Mouse (Mus musculus): ENCODE measurements around the gene Lcn10. TPM values are rescaled to one million over a fixed set of nuclear protein-coding genes. Genes with fewer than 3 reads are reported as not detected.
A peak's percentile ranks its signal among the peaks of the same experiment; 100 is the strongest.
"Not testable (repeated sequence)": the region's sequence is repeated elsewhere in the genome, so short reads cannot be mapped to it uniquely, and the experiment has no call there.

Gene Lcn10
- total and polyA plus RNA-seq, 2 experiments from 2014 or later: not detected

DNA sequence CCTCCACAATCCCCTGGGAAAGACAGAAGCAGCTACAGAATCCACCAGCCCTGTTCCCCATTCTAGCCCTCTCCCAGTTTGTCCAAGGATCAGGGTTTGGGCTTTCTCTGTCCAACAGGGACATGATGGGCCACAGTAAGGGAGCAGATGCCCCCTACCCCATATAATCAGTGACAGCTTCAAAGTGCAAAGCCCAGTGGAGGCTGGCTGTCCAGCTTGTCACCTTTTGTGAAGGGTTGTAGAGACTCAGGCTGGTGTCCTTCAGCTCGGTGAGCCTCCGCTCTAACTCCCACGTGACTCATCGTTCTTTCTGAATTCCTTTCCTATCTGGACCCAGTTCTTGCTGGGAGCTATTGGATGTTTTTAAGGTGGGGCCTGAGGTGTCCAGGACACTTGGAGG is 21.2 kb downstream of the Lcn10 start:
- Histone ChIP-seq H3K36me3 (ENCODE audit: insufficient read depth) (no peaks in the 10 kb centered on the region), H3K4me2 (ENCODE audit: low read depth) (no peak overlapping the region), H3K27me3 (ENCODE audit: insufficient read depth, low read length) (no peaks in the 10 kb centered on the region), H3K9me3 (ENCODE audit: low read length) (no peaks in the 10 kb centered on the region), H3K27ac (ENCODE audit: low read depth, low read length) (no peak overlapping the region), H3K4me3 (ENCODE audit: low read depth, low read length) (no peak overlapping the region), H3K4me1 (ENCODE audit: insufficient read depth) (peaks cover 5% of the 10 kb centered on the region), H3K9ac (no peak overlapping the region)
- ATAC-seq: no peak
- no peak for DNase-seq
- WGBS: 90% methylated on average over 4 of the region's 4 CpGs
- no peak for TF ChIP-seq CTCF (IDR thresholded peaks at IDR 0.05; ENCODE audit: low read depth)

DNA sequence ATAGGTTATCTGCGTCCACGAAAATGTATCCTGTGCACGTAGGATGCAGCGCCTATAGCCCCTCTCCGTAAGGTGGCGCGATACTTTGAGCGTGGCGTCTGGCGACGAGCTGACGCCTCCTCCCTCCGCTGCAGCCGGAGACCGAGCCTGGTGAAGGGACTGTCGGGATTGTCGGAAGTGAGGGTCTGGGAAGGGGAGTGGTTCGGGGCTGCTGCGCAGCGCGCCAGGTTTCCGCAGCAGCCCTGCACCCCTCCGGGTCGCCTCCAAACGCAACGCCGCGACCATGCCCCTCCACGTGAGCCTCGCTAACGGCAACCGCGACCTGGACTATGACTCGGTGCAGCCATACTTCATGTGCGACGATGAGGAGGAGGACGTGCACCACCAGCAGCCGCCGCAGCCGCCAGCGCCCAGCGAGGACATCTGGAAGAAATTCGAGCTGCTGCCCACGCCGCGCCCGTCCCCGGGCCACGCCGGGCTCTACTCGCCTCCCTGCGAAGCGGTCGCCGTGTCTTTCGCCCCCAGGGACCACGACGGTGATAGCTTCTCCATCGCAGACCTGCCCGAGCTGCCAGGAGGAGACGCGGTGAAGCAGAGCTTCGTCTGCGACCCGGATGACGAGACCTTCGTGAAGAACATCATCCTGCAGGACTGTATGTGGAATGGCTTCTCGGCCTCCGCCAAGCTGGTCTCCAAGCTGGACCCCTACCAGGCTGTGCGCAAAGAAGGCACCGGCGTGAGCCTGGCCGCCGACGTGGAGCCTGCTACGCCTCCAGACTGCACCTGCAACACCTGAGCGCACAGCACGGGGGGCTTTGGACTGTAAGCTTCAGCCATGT is 24.3 kb downstream of the Lcn10 start, which contains the start of gene Bmyc:
TSS of gene Bmyc (plus strand) at position 97 of the 839 bp plus-strand sequence.
- H3K36me3 ChIP-seq (ENCODE audit: insufficient read depth): no peaks in the 10 kb centered on the region; the same call in 1 of the 2 replicates
- H3K27ac ChIP-seq (ENCODE audit: low read depth, low read length): peak within 1 kb of the TSS; percentile 93
- WGBS: under 1% methylated on average over 78 of the region's 78 CpGs
- H3K4me1 ChIP-seq (ENCODE audit: insufficient read depth): peaks cover 9% of the 10 kb centered on the region
- ATAC-seq (peak; percentile 97), DNase-seq (peak; percentile 93)
- TF ChIP-seq CTCF (IDR thresholded peaks at IDR 0.05; ENCODE audit: low read depth): peak; percentile 87
- H3K9me3 ChIP-seq (ENCODE audit: low read length): no peaks in the 10 kb centered on the region
- peak within 1 kb of the TSS; percentile 85 for H3K4me2 ChIP-seq (ENCODE audit: low read depth)
- H3K4me3 ChIP-seq (ENCODE audit: low read depth, low read length): peak within 1 kb of the TSS; percentile 79
- peak within 1 kb of the TSS; percentile 86 for H3K9ac ChIP-seq
- no peaks in the 10 kb centered on the region for H3K27me3 ChIP-seq (ENCODE audit: insufficient read depth, low read length)

DNA sequence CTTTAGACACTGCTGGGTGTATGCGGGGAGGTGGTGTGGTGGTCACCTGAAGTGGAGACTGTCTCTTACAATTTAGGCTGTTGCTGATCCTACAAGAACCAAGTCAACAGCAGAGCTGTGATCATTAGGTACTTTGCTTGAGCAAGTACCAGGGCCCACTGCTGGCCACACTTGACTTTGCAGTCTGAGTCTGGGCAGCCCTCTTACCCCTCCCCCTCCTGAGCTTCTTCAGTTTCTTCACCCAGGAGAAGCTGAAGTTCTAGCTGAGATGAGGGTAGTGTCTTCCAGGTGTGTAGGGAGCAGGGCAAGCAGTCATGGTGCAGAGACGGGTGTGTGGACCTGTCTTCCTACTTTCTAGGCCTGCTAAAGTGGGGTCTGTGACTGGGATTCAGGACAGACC is 25.6 kb downstream of the Lcn10 start:
- DNase-seq: peak; percentile 25
- no peak overlapping the region for H3K9ac ChIP-seq
- TF ChIP-seq CTCF (IDR thresholded peaks at IDR 0.05; ENCODE audit: low read depth): peak; percentile 56
- H3K36me3 ChIP-seq (ENCODE audit: insufficient read depth): no peaks in the 10 kb centered on the region; the same call in 1 of the 2 replicates
- H3K9me3 ChIP-seq (ENCODE audit: low read length): no peaks in the 10 kb centered on the region
- no peaks in the 10 kb centered on the region for H3K27me3 ChIP-seq (ENCODE audit: insufficient read depth, low read length)
- peak overlapping the region; percentile 79; the same call in 1 of the 2 replicates for H3K4me3 ChIP-seq (ENCODE audit: low read depth, low read length)
- 87% methylated on average over 2 of the region's 2 CpGs for WGBS
- H3K4me2 ChIP-seq (ENCODE audit: low read depth): peak overlapping the region; percentile 85
- no peak overlapping the region for H3K27ac ChIP-seq (ENCODE audit: low read depth, low read length)
- peaks cover 9% of the 10 kb centered on the region for H3K4me1 ChIP-seq (ENCODE audit: insufficient read depth)
- ATAC-seq: no peak

DNA sequence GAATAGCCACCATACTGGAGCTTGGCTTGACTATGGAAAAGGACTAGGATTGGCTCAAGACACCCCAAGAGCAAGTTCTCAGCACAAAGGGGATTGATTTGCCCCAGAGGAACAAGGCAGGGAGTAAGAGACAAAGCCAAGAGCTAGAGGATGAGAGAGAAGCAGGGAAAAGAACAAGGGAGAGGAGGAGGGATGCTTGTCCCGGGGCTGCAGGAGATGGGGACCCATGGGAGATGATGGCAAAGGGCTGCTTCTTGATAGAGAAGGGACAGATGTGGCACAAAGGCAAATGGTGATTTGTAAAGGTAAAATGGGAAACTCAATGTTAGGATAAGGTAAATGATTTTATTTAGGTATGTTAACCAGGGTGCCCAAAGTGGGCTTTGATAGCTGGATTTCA is 26.5 kb downstream of the Lcn10 start:
- H3K4me2 ChIP-seq (ENCODE audit: low read depth): peak overlapping the region; percentile 85; the same call in 1 of the 2 replicates
- not testable (repeated sequence) for H3K9me3 ChIP-seq (ENCODE audit: low read length); H3K4me3 ChIP-seq (ENCODE audit: low read depth, low read length); DNase-seq; H3K9ac ChIP-seq; H3K27ac ChIP-seq (ENCODE audit: low read depth, low read length); ATAC-seq; H3K4me1 ChIP-seq (ENCODE audit: insufficient read depth); H3K27me3 ChIP-seq (ENCODE audit: insufficient read depth, low read length); H3K36me3 ChIP-seq (ENCODE audit: insufficient read depth)
- WGBS: 90% methylated on average over 1 of the region's 1 CpGs

DNA sequence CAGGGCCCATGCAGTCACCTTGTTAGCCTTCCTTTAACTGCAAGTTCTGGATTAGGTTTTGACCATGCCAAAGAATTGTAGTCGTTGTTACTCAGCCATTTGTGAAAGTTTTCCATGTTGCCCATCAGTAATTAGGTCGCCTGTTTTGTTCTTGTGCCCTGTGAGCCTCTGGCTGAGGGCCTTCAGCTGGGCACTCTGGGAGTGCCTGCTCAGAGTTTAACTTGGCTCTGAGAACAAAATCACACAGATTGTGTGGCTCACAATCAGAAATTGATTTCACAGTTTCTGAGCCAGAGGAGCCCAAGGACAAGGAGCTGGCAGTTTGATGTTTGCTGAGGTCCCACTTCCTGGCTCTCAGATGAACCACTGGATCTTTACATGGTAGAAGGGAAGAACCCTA is 27.3 kb downstream of the Lcn10 start:
- H3K27me3 ChIP-seq (ENCODE audit: insufficient read depth, low read length); H3K9ac ChIP-seq; H3K4me1 ChIP-seq (ENCODE audit: insufficient read depth); H3K9me3 ChIP-seq (ENCODE audit: low read length); H3K4me3 ChIP-seq (ENCODE audit: low read depth, low read length); H3K36me3 ChIP-seq (ENCODE audit: insufficient read depth); H3K27ac ChIP-seq (ENCODE audit: low read depth, low read length); ATAC-seq; H3K4me2 ChIP-seq (ENCODE audit: low read depth); DNase-seq: not testable (repeated sequence)
- WGBS: 46% methylated on average over 2 of the region's 2 CpGs

DNA sequence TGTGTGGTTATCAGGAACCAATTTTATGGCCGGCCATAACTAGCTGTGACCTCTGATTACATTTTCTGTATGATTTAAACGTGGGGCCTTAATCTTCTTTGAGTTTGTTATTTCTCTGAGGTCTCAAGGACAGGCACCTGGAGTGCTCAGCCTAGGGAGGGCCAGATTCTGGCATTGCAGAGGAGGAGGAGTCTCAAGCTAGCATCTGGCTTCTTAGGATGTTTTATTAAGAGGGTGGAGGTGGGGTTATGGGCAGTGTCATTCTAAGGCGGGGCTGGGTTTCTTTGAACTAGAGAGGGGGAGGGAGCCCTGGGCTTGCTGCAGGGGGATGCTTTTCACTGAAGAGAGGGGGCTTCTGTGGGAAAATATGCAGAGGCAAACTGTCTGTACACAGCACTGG is 29.1 kb downstream of the Lcn10 start:
- not testable (repeated sequence) for H3K27me3 ChIP-seq (ENCODE audit: insufficient read depth, low read length); H3K9ac ChIP-seq; DNase-seq; H3K36me3 ChIP-seq (ENCODE audit: insufficient read depth); H3K4me3 ChIP-seq (ENCODE audit: low read depth, low read length); H3K27ac ChIP-seq (ENCODE audit: low read depth, low read length); ATAC-seq; H3K4me2 ChIP-seq (ENCODE audit: low read depth); H3K9me3 ChIP-seq (ENCODE audit: low read length); H3K4me1 ChIP-seq (ENCODE audit: insufficient read depth)
- 29% methylated on average over 3 of the region's 3 CpGs for WGBS

DNA sequence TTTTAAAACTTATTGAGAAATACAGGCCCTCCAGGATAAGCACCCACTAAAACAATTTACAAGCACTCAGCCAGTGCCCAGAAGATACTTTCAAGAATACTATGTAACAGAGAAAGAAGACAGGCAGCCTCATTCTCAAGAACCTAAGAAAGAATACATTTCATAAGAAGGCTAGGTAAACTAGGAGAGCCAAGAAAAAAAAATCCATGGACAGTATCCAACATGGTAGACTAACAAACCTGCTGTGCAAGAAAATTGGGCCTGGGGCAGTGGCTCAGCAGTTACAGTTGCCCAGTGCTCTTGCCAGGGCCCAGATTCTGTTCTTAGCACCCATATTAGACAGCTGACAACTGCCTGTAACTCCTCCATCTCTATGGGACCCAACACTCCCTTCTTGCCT is 34.7 kb downstream of the Lcn10 start:
- no peak for ATAC-seq
- Histone ChIP-seq H3K9me3 (ENCODE audit: low read length) (no peaks in the 10 kb centered on the region), H3K9ac (no peak overlapping the region), H3K27me3 (ENCODE audit: insufficient read depth, low read length) (no peaks in the 10 kb centered on the region), H3K4me3 (ENCODE audit: low read depth, low read length) (no peak overlapping the region), H3K27ac (ENCODE audit: low read depth, low read length) (no peak overlapping the region), H3K36me3 (ENCODE audit: insufficient read depth) (no peaks in the 10 kb centered on the region), H3K4me1 (ENCODE audit: insufficient read depth) (no peaks in the 10 kb centered on the region), H3K4me2 (ENCODE audit: low read depth) (no peak overlapping the region)
- no peak for DNase-seq
- no peak for TF ChIP-seq CTCF (IDR thresholded peaks at IDR 0.05; ENCODE audit: low read depth)

Measured in forebrain, postnatal 0 days (tissue).